Mouse (Mus musculus) c-Kit-positive CD71-positive TER-119-negative erythroid progenitor cells, embryonic 14.5 days (primary cell): ENCODE measurements around the gene Cldn20.

ENCODE experiments used
- DNase-seq: peaks from one replicate; pipeline ENCODE4 v3.0.0-alpha.2; 2013; ENCODE audit warnings: low read depth

The Cldn20 gene

GRCm38 (mm10) chr17:3532254-3532653 lies at the start of gene Cldn20:
Cldn20 (plus strand) TSS chr17:3532554.
- no peak for DNase-seq

GRCm38 (mm10) chr17:3483091-3483490 lies 49.3 kb upstream of the Cldn20 start:
- no peak for DNase-seq

GRCm38 (mm10) chr17:3485851-3486250 lies 46.5 kb upstream of the Cldn20 start:
- no peak for DNase-seq

GRCm38 (mm10) chr17:3487211-3487610 lies 45.1 kb upstream of the Cldn20 start:
- no peak for DNase-seq

GRCm38 (mm10) chr17:3487721-3488601 lies 44.4 kb upstream of the Cldn20 start:
- DNase-seq: no peak

- DNase-seq: no peak
Observed at GRCm38 (mm10) chr17:3490216-3490895, 42.0 kb upstream of the Cldn20 start.

- no peak for DNase-seq
Observed at GRCm38 (mm10) chr17:3491065-3491464, 41.3 kb upstream of the Cldn20 start.

- no peak for DNase-seq
Observed at GRCm38 (mm10) chr17:3491667-3492066, 40.7 kb upstream of the Cldn20 start.

GRCm38 (mm10) chr17:3495576-3495975 lies 36.8 kb upstream of the Cldn20 start:
- DNase-seq: no peak

- DNase-seq: no peak
Observed at GRCm38 (mm10) chr17:3496080-3496479, 36.3 kb upstream of the Cldn20 start.

- DNase-seq: peak; percentile 42
Observed at GRCm38 (mm10) chr17:3498086-3498485, 34.3 kb upstream of the Cldn20 start.

GRCm38 (mm10) chr17:3498580-3498979 lies 33.8 kb upstream of the Cldn20 start:
- DNase-seq: no peak

GRCm38 (mm10) chr17:3499468-3499867 lies 32.9 kb upstream of the Cldn20 start:
- no peak for DNase-seq

GRCm38 (mm10) chr17:3500076-3500475 lies 32.3 kb upstream of the Cldn20 start:
- DNase-seq: no peak

- DNase-seq: no peak
Observed at GRCm38 (mm10) chr17:3500936-3501335, 31.4 kb upstream of the Cldn20 start.

GRCm38 (mm10) chr17:3505711-3506110 lies 26.6 kb upstream of the Cldn20 start:
- DNase-seq: no peak

GRCm38 (mm10) chr17:3506508-3506907 lies 25.8 kb upstream of the Cldn20 start:
- DNase-seq: no peak

GRCm38 (mm10) chr17:3509841-3510240 lies 22.5 kb upstream of the Cldn20 start:
- no peak for DNase-seq

GRCm38 (mm10) chr17:3514316-3514715 lies 18.0 kb upstream of the Cldn20 start:
- no peak for DNase-seq

GRCm38 (mm10) chr17:3515851-3516250 lies 16.5 kb upstream of the Cldn20 start:
- DNase-seq: no peak

- no peak for DNase-seq
Observed at GRCm38 (mm10) chr17:3516406-3516805, 15.9 kb upstream of the Cldn20 start.

- no peak for DNase-seq
Observed at GRCm38 (mm10) chr17:3520344-3520743, 12.0 kb upstream of the Cldn20 start.

GRCm38 (mm10) chr17:3527841-3528471 lies 4.4 kb upstream of the Cldn20 start:
- DNase-seq: no peak
